Mouse (Mus musculus): ENCODE measurements around the gene Smad3. TPM values are rescaled to one million over a fixed set of nuclear protein-coding genes. Genes with fewer than 3 reads are reported as not detected.

Gene Smad3
- total and polyA plus RNA-seq, 3 experiments = 7.5 to 10.2 TPM; not detected in 1

DNA sequence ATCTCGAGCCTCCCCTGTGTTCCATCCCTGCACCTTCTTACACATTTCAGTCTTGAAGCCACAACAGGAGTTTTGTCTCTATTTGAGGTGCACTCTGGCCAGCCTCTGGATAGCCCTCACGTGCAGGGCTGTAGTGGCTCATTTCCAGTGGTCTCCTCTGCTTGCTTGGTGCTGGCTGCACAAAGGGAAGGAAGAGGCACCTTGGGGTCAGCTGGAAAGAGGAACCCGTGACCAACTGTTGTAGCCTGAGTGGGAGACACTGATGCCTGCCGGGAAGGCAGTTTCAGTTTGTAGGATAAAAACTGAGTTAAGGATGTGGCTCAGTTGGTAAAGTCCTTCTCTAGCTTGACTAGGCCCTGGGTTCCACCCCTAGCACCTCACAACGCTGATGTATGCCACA is 145.8 kb downstream of the Smad3 start:
- Histone ChIP-seq H3K4me1 (ENCODE audit: control insufficient read depth in 1 of 2, insufficient read depth in 2 of 2, low read length in 2 of 2) (peaks cover 0 to 5% of the 10 kb centered on the region in 2 experiments; a peak in 1 of 4 replicates), H3K4me3 (ENCODE audit: control insufficient read depth in 1 of 2, insufficient read depth in 1 of 2, low read depth in 2 of 2, low read length in 2 of 2) (no peak overlapping the region), H3K79me2 (ENCODE audit: control insufficient read depth, insufficient read depth, low read length, poor library complexity) (peaks cover 27% of the 10 kb centered on the region; the same call in 1 of the 2 replicates), H3K36me3 (ENCODE audit: control insufficient read depth in 1 of 2, insufficient read depth in 2 of 2, low read length in 2 of 2) (peaks cover 0 to 8% of the 10 kb centered on the region in 2 experiments; a peak in 1 of 4 replicates), H3K27me3 (ENCODE audit: control insufficient read depth in 1 of 2, insufficient read depth in 2 of 2, low read length in 2 of 2) (no peaks in the 10 kb centered on the region), H3K9ac (ENCODE audit: control insufficient read depth, low read depth, low read length, poor library complexity, severe bottlenecking) (no peak overlapping the region), H3K9me3 (replicated peaks; ENCODE audit: insufficient read depth, low read length) (no peaks in the 10 kb centered on the region), H3K27ac (ENCODE audit: control insufficient read depth, low read depth, low read length) (no peak overlapping the region)
- no peak for DNase-seq (ENCODE audit: low read depth, low spot score)
- TF ChIP-seq ZKSCAN1 (IDR thresholded peaks at IDR 0.05; ENCODE audit: low read depth, low read length) (no peak), JUND (IDR thresholded peaks at IDR 0.05; ENCODE audit: low read depth, low read length) (no peak), EP300 (IDR thresholded peaks at IDR 0.05; ENCODE audit: low read depth in 1 of 2, low read length in 2 of 2) (no peak), ELF1 (IDR thresholded peaks at IDR 0.05; ENCODE audit: low read depth, low read length) (no peak), MAFK (IDR thresholded peaks at IDR 0.05; ENCODE audit: borderline replicate concordance, low read depth, low read length) (no peak), POLR2A (IDR thresholded peaks at IDR 0.05; ENCODE audit: control insufficient read depth in 1 of 2, insufficient read depth in 1 of 2, low read depth in 1 of 2, low read length in 2 of 2, poor library complexity in 1 of 2) (no peak), MAZ (IDR thresholded peaks at IDR 0.05; ENCODE audit: low read depth, low read length) (no peak), ZC3H11A (IDR thresholded peaks at IDR 0.05; ENCODE audit: low read depth, low read length) (no peak), USF1 (IDR thresholded peaks at IDR 0.05; ENCODE audit: low read depth, low read length) (no peak), CHD2 (IDR thresholded peaks at IDR 0.05; ENCODE audit: low read length) (no peak), USF2 (IDR thresholded peaks at IDR 0.05; ENCODE audit: borderline replicate concordance in 1 of 2, insufficient read depth in 1 of 2, low read depth in 1 of 2, low read length in 2 of 2) (no peak), RAD21 (IDR thresholded peaks at IDR 0.05; ENCODE audit: low read depth, low read length) (no peak), HCFC1 (IDR thresholded peaks at IDR 0.05; ENCODE audit: low read depth, low read length) (no peak), MEF2A (IDR thresholded peaks at IDR 0.05; ENCODE audit: extremely low read depth, insufficient replicate concordance, low read depth, low read length, poor library complexity, severe bottlenecking) (no peak), MYB (IDR thresholded peaks at IDR 0.05; ENCODE audit: low read depth, low read length) (no peak), POLR2AphosphoS2 (IDR thresholded peaks at IDR 0.05; ENCODE audit: low read length) (no peak), GABPA (IDR thresholded peaks at IDR 0.05; ENCODE audit: low read depth, low read length) (no peak), ZNF384 (IDR thresholded peaks at IDR 0.05; ENCODE audit: low read depth, low read length) (no peak)

DNA sequence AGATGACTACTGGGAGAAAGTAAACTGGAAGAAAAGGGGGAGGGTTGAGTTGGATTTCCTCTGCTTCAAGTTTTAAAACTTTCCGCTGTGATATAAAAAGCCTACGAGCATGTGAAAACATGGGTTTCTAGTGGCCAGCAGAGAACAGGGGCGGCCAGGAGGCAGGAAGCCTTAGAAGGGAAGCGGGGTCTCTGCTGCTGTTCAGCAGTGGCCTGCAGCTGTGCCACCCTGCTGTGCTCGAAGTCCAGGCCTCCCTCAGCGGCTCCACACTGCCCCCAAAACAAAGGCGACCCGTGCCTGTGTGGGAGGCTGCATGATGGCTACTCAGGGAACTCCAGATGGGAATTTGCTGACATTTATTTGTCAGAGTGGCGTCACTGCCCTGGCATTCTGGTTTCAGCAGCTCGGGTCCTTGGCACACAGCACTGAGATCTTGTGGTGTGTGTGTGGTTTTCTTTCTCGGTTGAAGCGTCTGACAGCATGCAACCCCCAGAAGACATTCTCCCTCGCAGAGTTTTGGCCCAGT is 146.9 kb downstream of the Smad3 start:
- H3K36me3 ChIP-seq (ENCODE audit: control insufficient read depth in 1 of 2, insufficient read depth in 2 of 2, low read length in 2 of 2) = peaks cover 0 to 8% of the 10 kb centered on the region in 2 experiments; a peak in 1 of 4 replicates
- H3K4me3 ChIP-seq (ENCODE audit: control insufficient read depth in 1 of 2, insufficient read depth in 1 of 2, low read depth in 2 of 2, low read length in 2 of 2) = no peak overlapping the region
- H3K27me3 ChIP-seq (ENCODE audit: control insufficient read depth in 1 of 2, insufficient read depth in 2 of 2, low read length in 2 of 2) = no peaks in the 10 kb centered on the region
- peaks cover 29% of the 10 kb centered on the region; the same call in 1 of the 2 replicates for H3K79me2 ChIP-seq (ENCODE audit: control insufficient read depth, insufficient read depth, low read length, poor library complexity)
- H3K27ac ChIP-seq (ENCODE audit: control insufficient read depth, low read depth, low read length) = no peak overlapping the region
- TF ChIP-seq TBP (IDR thresholded peaks at IDR 0.05; ENCODE audit: low read depth, low read length) (no peak), NELFE (IDR thresholded peaks at IDR 0.05; ENCODE audit: low read depth, low read length) (no peak), MAZ (IDR thresholded peaks at IDR 0.05; ENCODE audit: low read depth, low read length) (no peak), MEF2A (IDR thresholded peaks at IDR 0.05; ENCODE audit: extremely low read depth, insufficient replicate concordance, low read depth, low read length, poor library complexity, severe bottlenecking) (no peak), GABPA (IDR thresholded peaks at IDR 0.05; ENCODE audit: low read depth, low read length) (no peak), GATA1 (IDR thresholded peaks at IDR 0.05; ENCODE audit: low read depth, low read length) (no peak), JUND (IDR thresholded peaks at IDR 0.05; ENCODE audit: low read depth, low read length) (no peak), ZKSCAN1 (IDR thresholded peaks at IDR 0.05; ENCODE audit: low read depth, low read length) (no peak), MYC (IDR thresholded peaks at IDR 0.05; ENCODE audit: low read depth, low read length) (no peak), SIN3A (IDR thresholded peaks at IDR 0.05; ENCODE audit: low read length) (no peak), CTCF (IDR thresholded peaks at IDR 0.05 in 2 of 3, conservative IDR thresholded peaks at IDR 0.05 in 1 of 3; ENCODE audit: control insufficient read depth in 1 of 3, insufficient read depth in 1 of 3, low read depth in 2 of 3, low read length in 3 of 3, poor library complexity in 1 of 3, severe bottlenecking in 1 of 3) (no peak), ETS1 (IDR thresholded peaks at IDR 0.05; ENCODE audit: low read depth, low read length) (no peak), UBTF (IDR thresholded peaks at IDR 0.05; ENCODE audit: borderline replicate concordance, insufficient read depth, low read depth, low read length) (no peak), NRF1 (IDR thresholded peaks at IDR 0.05; ENCODE audit: insufficient read depth, low read depth, low read length, poor library complexity, severe bottlenecking) (no peak), TCF12 (IDR thresholded peaks at IDR 0.05; ENCODE audit: low read depth, low read length) (no peak), MAX (IDR thresholded peaks at IDR 0.05; ENCODE audit: low read length) (no peak)
- H3K4me1 ChIP-seq (ENCODE audit: control insufficient read depth in 1 of 2, insufficient read depth in 2 of 2, low read length in 2 of 2) = peaks cover 0 to 5% of the 10 kb centered on the region in 2 experiments; a peak in 1 of 4 replicates
- H3K9me3 ChIP-seq (replicated peaks; ENCODE audit: insufficient read depth, low read length) = no peaks in the 10 kb centered on the region
- DNase-seq (ENCODE audit: low read depth, low spot score) = no peak
- H3K9ac ChIP-seq (ENCODE audit: control insufficient read depth, low read depth, low read length, poor library complexity, severe bottlenecking) = no peak overlapping the region
